Mouse (Mus musculus): ENCODE data around the gene Hivep2. TPM values are rescaled to one million over a fixed set of nuclear protein-coding genes. Genes with fewer than 3 reads are reported as not detected.

Gene Hivep2
- total RNA-seq, 2 experiments from 2014 or later, result 23.5 to 25.2 TPM

GRCm38 (mm10) chr10:13970321-13970720, 4.4 kb downstream of the Hivep2 start:
- intact Hi-C loops (cut with DNase I), result loop anchor here (5.0 kb wide), 1 partner anchor 778 kb away; the partner anchor contains the start of gene Ltv1
- no peak for DNase-seq

- intact Hi-C loops (cut with DNase I), result loop anchor here (5.0 kb wide), 1 partner anchor 779 kb away; the partner anchor contains the start of gene Ltv1
- no peak for DNase-seq
Measured at GRCm38 (mm10) chr10:13971268-13971667, 5.4 kb downstream of the Hivep2 start.

- DNase-seq, result no peak
- intact Hi-C loops (cut with DNase I), result loop anchor here (5.0 kb wide), 1 partner anchor 781 kb away; the partner anchor contains the start of gene Ltv1
Measured at GRCm38 (mm10) chr10:13973563-13974179, 7.8 kb downstream of the Hivep2 start.

- no peak for DNase-seq
- intact Hi-C loops (cut with DNase I), result loop anchor here (5.0 kb wide), 1 partner anchor 782 kb away; the partner anchor contains the start of gene Ltv1
Measured at GRCm38 (mm10) chr10:13974472-13974871, 8.6 kb downstream of the Hivep2 start.

GRCm38 (mm10) chr10:13975861-13976260, 10.0 kb downstream of the Hivep2 start:
- intact Hi-C loops (cut with DNase I), result no loop called here
- DNase-seq, result no peak

GRCm38 (mm10) chr10:13976267-13976666, 10.4 kb downstream of the Hivep2 start:
- no peak for DNase-seq
- intact Hi-C loops (cut with DNase I), result no loop called here

GRCm38 (mm10) chr10:13982271-13982670, 16.4 kb downstream of the Hivep2 start:
- no peak for DNase-seq
- intact Hi-C loops (cut with DNase I), result loop anchor here (2.0 to 5.0 kb wide), 3 partner anchors 15 to 105 kb away; partner anchors contain the start of gene Hivep2

- intact Hi-C loops (cut with DNase I), result loop anchor here (2.0 to 5.0 kb wide), 3 partner anchors 16 to 104 kb away; partner anchors contain the start of gene Hivep2
- peak; percentile 81 to 85 for DNase-seq
Measured at GRCm38 (mm10) chr10:13982769-13983381, 17.0 kb downstream of the Hivep2 start.

- peak; percentile 28 to 43 for DNase-seq
- intact Hi-C loops (cut with DNase I), result loop anchor here (2.0 to 5.0 kb wide), 3 partner anchors 17 to 104 kb away; partner anchors contain the start of gene Hivep2
Measured at GRCm38 (mm10) chr10:13983631-13984030, 17.8 kb downstream of the Hivep2 start.

- intact Hi-C loops (cut with DNase I), result loop anchor here (5.0 kb wide), 2 partner anchors 63 to 103 kb away; no protein-coding TSS in a partner anchor
Measured at GRCm38 (mm10) chr10:13984233-13984632, 18.4 kb downstream of the Hivep2 start.

GRCm38 (mm10) chr10:13986539-13986938, 20.7 kb downstream of the Hivep2 start:
- DNase-seq, result no peak
- intact Hi-C loops (cut with DNase I), result no loop called here

More at GRCm38 (mm10) chr10:13984233-13984632, 18.4 kb downstream of the Hivep2 start:
- DNase-seq, result no peak

GRCm38 (mm10) chr10:13987336-13987735, 21.5 kb downstream of the Hivep2 start:
- intact Hi-C loops (cut with DNase I), result no loop called here
- no peak for DNase-seq

- intact Hi-C loops (cut with DNase I), result no loop called here
- DNase-seq, result peak in 1 of 2 experiments; percentile 22
Measured at GRCm38 (mm10) chr10:13988280-13988679, 22.4 kb downstream of the Hivep2 start.

GRCm38 (mm10) chr10:13988757-13989156, 22.9 kb downstream of the Hivep2 start:
- intact Hi-C loops (cut with DNase I), result no loop called here
- no peak for DNase-seq

GRCm38 (mm10) chr10:13990842-13991241, 25.0 kb downstream of the Hivep2 start:
- no peak for DNase-seq
- intact Hi-C loops (cut with DNase I), result no loop called here

- intact Hi-C loops (cut with DNase I), result no loop called here
- DNase-seq, result no peak
Measured at GRCm38 (mm10) chr10:13993411-13993810, 27.5 kb downstream of the Hivep2 start.

- intact Hi-C loops (cut with DNase I), result no loop called here
- DNase-seq, result no peak
Measured at GRCm38 (mm10) chr10:13997336-13997735, 31.5 kb downstream of the Hivep2 start.

GRCm38 (mm10) chr10:14004769-14005517, 39.1 kb downstream of the Hivep2 start:
- intact Hi-C loops (cut with DNase I), result no loop called here

GRCm38 (mm10) chr10:14009721-14010120, 43.8 kb downstream of the Hivep2 start:
- no peak for DNase-seq
- intact Hi-C loops (cut with DNase I), result no loop called here

More at GRCm38 (mm10) chr10:14004769-14005517, 39.1 kb downstream of the Hivep2 start:
- no peak for DNase-seq

- intact Hi-C loops (cut with DNase I), result no loop called here
- no peak for DNase-seq
Measured at GRCm38 (mm10) chr10:14016287-14016970, 50.6 kb downstream of the Hivep2 start.

Data from heart, postnatal 36 days (tissue).